Mouse (Mus musculus): Measurements from ENCODE around the gene Ces1d. TPM values are rescaled to one million over a fixed set of nuclear protein-coding genes. Genes with fewer than 3 reads are reported as not detected.
"Not testable (repeated sequence)": the region's sequence is repeated elsewhere in the genome, so short reads cannot be mapped to it uniquely, and the experiment has no call there.

Gene Ces1d
- polyA plus RNA-seq, 1 experiment: not detected

DNA sequence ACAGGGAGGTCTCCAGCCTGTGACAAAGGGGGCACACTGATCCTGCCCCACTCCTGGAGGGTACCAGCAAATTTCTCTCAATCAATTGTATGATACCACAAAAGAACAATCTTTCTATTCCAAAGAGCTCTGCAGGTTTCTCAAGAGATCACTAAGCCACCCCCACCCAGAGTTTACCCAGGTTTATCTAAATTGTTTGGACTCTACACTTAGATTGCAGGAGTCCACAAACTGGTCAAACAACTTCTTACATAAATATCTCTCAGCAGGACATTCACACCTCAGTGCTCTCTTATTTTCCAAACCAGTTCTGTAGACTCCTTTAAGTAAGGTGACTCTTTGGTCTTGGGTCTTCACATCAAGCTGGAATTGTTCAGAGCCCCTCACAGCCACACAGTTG lies 31.8 kb upstream of the Ces1d start, which contains the start of gene Ces1e:
Gene Ces1e, minus strand, starts transcription at position 174 of the 400 bp plus-strand sequence.
- TF ChIP-seq POLR2A (IDR thresholded peaks at IDR 0.05; ENCODE audit: insufficient read depth, low read length): no peak
- no peak within 1 kb of the TSS for H3K4me3 ChIP-seq (ENCODE audit: low read depth, low read length)
- no peak within 1 kb of the TSS for H3K27ac ChIP-seq (ENCODE audit: insufficient read depth, low read length)
- H3K9ac ChIP-seq (ENCODE audit: low read depth, poor library complexity, severe bottlenecking): no peak within 1 kb of the TSS
- no peaks in the 10 kb centered on the region for H3K36me3 ChIP-seq (ENCODE audit: control insufficient read depth, insufficient read depth, low read length, poor library complexity, severe bottlenecking)
- no peaks in the 10 kb centered on the region for H3K4me1 ChIP-seq (ENCODE audit: control insufficient read depth, insufficient read depth, low read length)
- no peaks in the 10 kb centered on the region for H3K9me3 ChIP-seq (replicated peaks; ENCODE audit: control insufficient read depth, insufficient read depth, low read length, poor library complexity, severe bottlenecking)
- no peaks in the 10 kb centered on the region for H3K27me3 ChIP-seq (ENCODE audit: control insufficient read depth, insufficient read depth, low read length, poor library complexity, severe bottlenecking)

DNA sequence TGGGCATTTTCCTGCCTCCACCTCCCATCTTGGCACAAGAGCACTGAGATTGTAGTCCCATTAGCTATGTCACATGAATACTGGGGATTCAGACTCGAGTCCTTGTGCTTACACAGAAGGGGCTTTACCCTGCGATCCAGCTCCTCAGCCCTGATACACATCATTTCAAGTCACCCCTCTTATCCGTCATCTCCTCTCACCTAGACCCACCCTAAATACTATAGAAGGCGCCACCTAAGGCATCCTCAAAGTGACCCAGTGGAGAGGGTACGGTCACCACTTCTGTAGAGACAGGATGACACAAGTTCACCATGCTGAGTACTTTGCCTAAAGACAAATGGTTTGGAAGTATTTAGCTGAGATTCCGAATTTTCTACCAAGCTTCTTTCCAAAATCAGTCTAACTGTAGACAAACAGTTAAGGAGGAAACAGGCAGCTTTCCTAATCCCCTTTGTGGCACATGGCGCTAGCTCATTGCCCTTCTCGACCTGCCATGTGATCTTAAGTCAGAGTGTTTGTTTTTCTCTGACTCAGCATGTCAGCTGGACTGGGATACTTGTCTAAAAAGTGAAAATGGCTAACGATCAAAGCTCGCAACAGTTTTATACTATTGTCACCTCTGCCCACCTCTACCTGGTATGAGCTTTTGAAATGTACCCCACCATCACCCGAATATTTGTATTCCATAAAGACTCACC lies 31.2 kb upstream of the Ces1d start:
- H3K4me1 ChIP-seq (ENCODE audit: control insufficient read depth, insufficient read depth, low read length): no peaks in the 10 kb centered on the region
- no peaks in the 10 kb centered on the region for H3K9me3 ChIP-seq (replicated peaks; ENCODE audit: control insufficient read depth, insufficient read depth, low read length, poor library complexity, severe bottlenecking)
- no peak overlapping the region for H3K27ac ChIP-seq (ENCODE audit: insufficient read depth, low read length)
- H3K4me3 ChIP-seq (ENCODE audit: low read depth, low read length): no peak overlapping the region
- TF ChIP-seq EP300 (IDR thresholded peaks at IDR 0.05; ENCODE audit: insufficient read depth, low read depth, low read length): no peak
- no peak for TF ChIP-seq CTCF (IDR thresholded peaks at IDR 0.05; ENCODE audit: low read depth, low read length)
- no peak for TF ChIP-seq POLR2A (IDR thresholded peaks at IDR 0.05; ENCODE audit: insufficient read depth, low read length)
- no peak overlapping the region for H3K9ac ChIP-seq (ENCODE audit: low read depth, poor library complexity, severe bottlenecking)
- H3K27me3 ChIP-seq (ENCODE audit: control insufficient read depth, insufficient read depth, low read length, poor library complexity, severe bottlenecking): no peaks in the 10 kb centered on the region
- H3K36me3 ChIP-seq (ENCODE audit: control insufficient read depth, insufficient read depth, low read length, poor library complexity, severe bottlenecking): no peaks in the 10 kb centered on the region

DNA sequence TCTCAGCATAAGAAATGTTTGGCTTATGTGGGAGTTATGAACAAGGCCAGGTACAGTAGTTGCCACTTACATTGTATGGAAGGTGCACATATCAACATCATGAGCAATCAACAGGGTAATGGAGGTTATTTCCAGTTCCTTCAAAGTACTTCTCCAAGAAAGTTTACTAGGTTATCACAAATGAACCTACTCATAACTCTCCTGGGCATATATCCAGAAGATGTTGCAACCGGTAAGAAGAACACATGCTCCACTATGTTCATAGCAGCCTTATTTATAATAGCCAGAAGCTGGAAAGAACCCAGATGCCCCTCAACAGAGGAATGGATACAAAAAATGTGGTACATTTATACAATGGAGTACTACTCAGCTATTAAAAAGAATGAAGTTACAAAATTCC lies 28.8 kb upstream of the Ces1d start:
- H3K27me3 ChIP-seq (ENCODE audit: control insufficient read depth, insufficient read depth, low read length, poor library complexity, severe bottlenecking); H3K9me3 ChIP-seq (replicated peaks; ENCODE audit: control insufficient read depth, insufficient read depth, low read length, poor library complexity, severe bottlenecking); H3K9ac ChIP-seq (ENCODE audit: low read depth, poor library complexity, severe bottlenecking); H3K4me3 ChIP-seq (ENCODE audit: low read depth, low read length); H3K36me3 ChIP-seq (ENCODE audit: control insufficient read depth, insufficient read depth, low read length, poor library complexity, severe bottlenecking); H3K27ac ChIP-seq (ENCODE audit: insufficient read depth, low read length); H3K4me1 ChIP-seq (ENCODE audit: control insufficient read depth, insufficient read depth, low read length): not testable (repeated sequence)

DNA sequence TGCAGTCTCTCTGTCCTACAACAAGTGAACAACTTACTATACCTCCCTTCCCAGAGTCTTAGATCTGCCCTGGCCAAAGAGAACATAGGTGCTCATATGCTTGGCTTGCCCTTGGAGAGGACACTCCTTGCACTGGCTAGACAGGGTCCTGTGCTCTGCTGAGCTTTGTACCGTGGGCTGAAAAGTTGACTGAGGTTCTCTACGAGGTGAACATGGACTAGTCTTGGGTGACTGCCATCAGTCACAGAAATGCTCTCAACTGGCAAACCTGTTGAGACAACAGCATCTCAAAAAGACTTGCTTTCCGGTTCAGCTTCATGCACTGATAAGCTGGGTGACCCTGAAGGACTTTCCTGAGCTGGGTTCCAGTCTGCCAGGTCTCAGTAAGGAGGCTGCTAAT lies 24.3 kb upstream of the Ces1d start:
- no peaks in the 10 kb centered on the region for H3K27me3 ChIP-seq (ENCODE audit: control insufficient read depth, insufficient read depth, low read length, poor library complexity, severe bottlenecking)
- H3K4me3 ChIP-seq (ENCODE audit: low read depth, low read length): no peak overlapping the region
- no peaks in the 10 kb centered on the region for H3K4me1 ChIP-seq (ENCODE audit: control insufficient read depth, insufficient read depth, low read length)
- H3K9ac ChIP-seq (ENCODE audit: low read depth, poor library complexity, severe bottlenecking): no peak overlapping the region
- TF ChIP-seq CTCF (IDR thresholded peaks at IDR 0.05; ENCODE audit: low read depth, low read length) (no peak), EP300 (IDR thresholded peaks at IDR 0.05; ENCODE audit: insufficient read depth, low read depth, low read length) (no peak), POLR2A (IDR thresholded peaks at IDR 0.05; ENCODE audit: insufficient read depth, low read length) (no peak)
- no peaks in the 10 kb centered on the region for H3K36me3 ChIP-seq (ENCODE audit: control insufficient read depth, insufficient read depth, low read length, poor library complexity, severe bottlenecking)
- H3K9me3 ChIP-seq (replicated peaks; ENCODE audit: control insufficient read depth, insufficient read depth, low read length, poor library complexity, severe bottlenecking): no peaks in the 10 kb centered on the region
- H3K27ac ChIP-seq (ENCODE audit: insufficient read depth, low read length): no peak overlapping the region

DNA sequence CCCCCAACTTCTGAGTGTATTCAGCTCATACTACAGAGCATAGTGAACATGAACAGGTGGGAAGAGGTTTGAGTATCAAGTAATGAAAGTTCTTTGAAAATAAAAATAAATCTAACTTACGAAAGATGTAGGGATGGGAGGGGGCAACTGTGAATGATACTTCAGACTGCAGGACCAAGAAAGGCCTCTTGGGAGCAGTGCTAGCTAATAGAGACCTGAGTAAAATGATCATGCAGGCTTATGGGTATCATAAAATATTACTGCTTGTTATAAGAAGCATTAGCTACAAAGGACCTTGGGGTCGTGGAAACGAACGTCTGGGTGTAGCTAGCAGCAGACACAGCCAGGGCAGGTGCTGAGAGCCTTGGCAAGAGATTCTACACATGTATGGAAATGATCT lies 20.2 kb upstream of the Ces1d start:
- no peaks in the 10 kb centered on the region for H3K36me3 ChIP-seq (ENCODE audit: control insufficient read depth, insufficient read depth, low read length, poor library complexity, severe bottlenecking)
- H3K4me1 ChIP-seq (ENCODE audit: control insufficient read depth, insufficient read depth, low read length): no peaks in the 10 kb centered on the region
- no peak overlapping the region for H3K9ac ChIP-seq (ENCODE audit: low read depth, poor library complexity, severe bottlenecking)
- TF ChIP-seq CTCF (IDR thresholded peaks at IDR 0.05; ENCODE audit: low read depth, low read length) (no peak), POLR2A (IDR thresholded peaks at IDR 0.05; ENCODE audit: insufficient read depth, low read length) (no peak), EP300 (IDR thresholded peaks at IDR 0.05; ENCODE audit: insufficient read depth, low read depth, low read length) (no peak)
- H3K27ac ChIP-seq (ENCODE audit: insufficient read depth, low read length): no peak overlapping the region
- no peak overlapping the region for H3K4me3 ChIP-seq (ENCODE audit: low read depth, low read length)
- no peaks in the 10 kb centered on the region for H3K9me3 ChIP-seq (replicated peaks; ENCODE audit: control insufficient read depth, insufficient read depth, low read length, poor library complexity, severe bottlenecking)
- no peaks in the 10 kb centered on the region for H3K27me3 ChIP-seq (ENCODE audit: control insufficient read depth, insufficient read depth, low read length, poor library complexity, severe bottlenecking)

DNA sequence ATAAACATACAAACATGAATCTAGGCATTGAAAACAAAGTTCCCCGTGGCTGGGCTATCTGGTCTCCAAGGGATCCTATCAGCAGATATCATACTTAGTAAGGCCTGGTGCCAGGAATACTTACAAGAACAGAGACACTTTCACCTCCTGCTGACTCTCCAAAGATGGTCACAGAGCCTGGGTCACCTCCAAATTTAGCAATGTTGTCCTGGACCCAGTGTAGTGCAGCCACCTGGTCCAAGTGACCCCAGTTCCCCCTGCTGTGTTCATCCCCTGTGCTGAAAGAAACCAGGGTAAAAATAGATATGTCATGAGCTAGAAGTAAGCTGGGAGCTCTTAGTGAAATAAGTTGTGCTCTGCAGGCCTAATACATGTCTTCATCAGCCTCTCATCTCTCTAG lies 19.7 kb upstream of the Ces1d start:
- no peak overlapping the region for H3K9ac ChIP-seq (ENCODE audit: low read depth, poor library complexity, severe bottlenecking)
- no peak for TF ChIP-seq CTCF (IDR thresholded peaks at IDR 0.05; ENCODE audit: low read depth, low read length)
- TF ChIP-seq EP300 (IDR thresholded peaks at IDR 0.05; ENCODE audit: insufficient read depth, low read depth, low read length): no peak
- TF ChIP-seq POLR2A (IDR thresholded peaks at IDR 0.05; ENCODE audit: insufficient read depth, low read length): no peak
- H3K36me3 ChIP-seq (ENCODE audit: control insufficient read depth, insufficient read depth, low read length, poor library complexity, severe bottlenecking): no peaks in the 10 kb centered on the region
- no peaks in the 10 kb centered on the region for H3K4me1 ChIP-seq (ENCODE audit: control insufficient read depth, insufficient read depth, low read length)
- H3K27ac ChIP-seq (ENCODE audit: insufficient read depth, low read length): no peak overlapping the region
- H3K9me3 ChIP-seq (replicated peaks; ENCODE audit: control insufficient read depth, insufficient read depth, low read length, poor library complexity, severe bottlenecking): no peaks in the 10 kb centered on the region
- H3K27me3 ChIP-seq (ENCODE audit: control insufficient read depth, insufficient read depth, low read length, poor library complexity, severe bottlenecking): no peaks in the 10 kb centered on the region
- H3K4me3 ChIP-seq (ENCODE audit: low read depth, low read length): no peak overlapping the region

Data from ES-Bruce4 (cell line).